Mouse (Mus musculus): ENCODE results near the gene Cabin1. TPM values are rescaled to one million over a fixed set of nuclear protein-coding genes. Genes with fewer than 3 reads are reported as not detected.

Cabin1 gene
- total RNA-seq, 2 experiments from 2014 or later = 108 to 115 TPM

DNA sequence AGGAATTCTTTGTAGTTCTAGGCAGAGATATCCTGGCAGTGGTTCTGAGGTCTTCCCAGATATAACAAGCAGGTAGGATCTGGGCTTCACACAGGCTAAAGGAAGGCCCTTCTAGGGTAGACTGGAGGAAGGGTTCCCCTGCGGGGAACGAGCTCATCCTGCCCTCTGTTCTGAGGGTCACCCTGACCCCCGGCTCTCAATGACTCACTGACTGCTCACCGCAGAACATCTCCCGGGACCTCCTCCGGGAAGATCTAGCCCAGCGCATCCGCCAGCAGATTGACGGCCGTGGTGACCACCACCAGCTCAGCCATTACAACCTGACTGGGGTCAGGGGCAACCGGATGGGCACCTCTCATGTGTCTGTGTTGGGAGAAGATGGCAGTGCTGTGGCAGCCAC is 155.2 kb downstream of the Cabin1 start:
- no peak for ATAC-seq (replicated peaks; ENCODE audit: low FRiP score, poor library complexity, severe bottlenecking)

- ATAC-seq (replicated peaks; ENCODE audit: low FRiP score, poor library complexity, severe bottlenecking) = no peak
These were observed 156.9 kb downstream of the Cabin1 start for GRCm38 (mm10) chr10:75607253-75607652.

DNA sequence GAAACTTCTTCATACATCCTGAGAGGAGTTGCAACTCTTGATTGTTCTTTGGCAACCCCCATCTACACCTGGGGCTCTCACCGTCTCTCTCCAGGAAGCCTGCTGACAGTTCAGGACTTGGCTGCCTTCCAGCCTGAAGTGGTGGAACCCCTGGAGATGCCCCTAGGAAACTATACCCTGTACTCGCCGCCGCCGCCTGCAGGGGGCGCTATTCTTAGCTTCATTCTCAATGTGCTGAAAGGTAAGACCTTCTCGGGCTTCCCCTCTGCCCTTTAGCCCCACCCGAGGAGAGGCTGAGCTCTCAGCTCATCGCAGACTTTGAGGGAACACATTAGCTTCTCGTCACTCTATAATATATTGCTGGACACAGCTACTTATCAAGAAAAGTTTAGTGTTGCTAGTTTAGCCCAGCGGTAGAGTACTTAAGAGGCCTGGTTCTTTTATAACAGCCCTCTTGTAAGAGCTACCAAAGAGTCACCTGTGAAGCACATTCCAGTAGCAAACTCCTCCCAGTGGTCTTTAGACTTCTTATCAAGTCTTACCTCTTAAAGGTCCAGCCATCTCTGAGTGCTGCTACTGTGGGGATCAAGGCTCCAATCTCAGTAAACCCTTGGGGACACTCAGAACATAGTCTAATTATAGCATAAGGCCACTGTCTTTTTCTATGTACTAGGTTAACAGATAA is 158.8 kb downstream of the Cabin1 start:
- 0 out of 2 replicates have a peak, but pooled peaks have one; percentile 37 for ATAC-seq (replicated peaks; ENCODE audit: low FRiP score, poor library complexity, severe bottlenecking)

DNA sequence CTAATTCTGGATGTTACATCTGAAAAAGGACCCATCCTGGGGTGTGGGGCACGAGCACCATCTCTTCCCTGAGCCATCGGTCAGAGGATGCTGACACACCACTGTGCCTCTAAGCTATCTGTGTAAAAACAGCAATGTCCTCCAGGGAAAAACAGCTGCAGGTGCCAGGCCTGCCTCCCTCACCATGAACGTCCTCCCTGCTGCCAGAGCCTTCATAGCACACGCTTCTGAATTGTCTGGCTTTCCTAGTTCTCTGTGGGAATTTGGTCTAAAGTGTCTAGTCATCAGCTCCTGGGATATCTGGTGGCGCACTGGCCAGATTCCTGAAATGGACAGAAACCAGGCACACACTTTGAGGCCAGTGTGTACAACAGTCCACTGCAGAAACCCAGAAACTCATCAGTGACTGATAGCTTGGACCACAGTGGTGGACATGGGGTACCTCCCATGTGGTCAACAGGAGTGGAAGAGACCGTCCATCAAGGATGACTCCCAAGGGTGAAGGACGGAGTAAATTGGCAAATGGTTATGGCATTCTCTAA is 163.9 kb downstream of the Cabin1 start:
- ATAC-seq (replicated peaks; ENCODE audit: low FRiP score, poor library complexity, severe bottlenecking) = no peak

Other genes starting within 250 kb of the Cabin1 start
- 14.3 and 49.7 TPM in 2 replicates for gene Snrpd3, start 246.8 kb downstream of the Cabin1 start, total RNA-seq (2015; ENCODE audit: low replicate concordance)
- gene Snrpd3, start 246.8 kb downstream of the Cabin1 start, total RNA-seq (2017; ENCODE audit: low replicate concordance) = 16.3 and 42.9 TPM in 2 replicates
- gene Gucd1, start 246.4 kb downstream of the Cabin1 start, total RNA-seq (2015; ENCODE audit: low replicate concordance) = 71.7 and 89.7 TPM in 2 replicates
- gene Gucd1, start 246.4 kb downstream of the Cabin1 start, total RNA-seq (2017; ENCODE audit: low replicate concordance) = 90.9 and 159 TPM in 2 replicates
- gene Lrrc75b, start 204.0 kb downstream of the Cabin1 start, total RNA-seq (2015; ENCODE audit: low replicate concordance) = not detected in 2 replicates
- not detected in 2 replicates for gene Lrrc75b, start 204.0 kb downstream of the Cabin1 start, total RNA-seq (2017; ENCODE audit: low replicate concordance)
- gene Ggt1, start 202.7 kb downstream of the Cabin1 start, total RNA-seq (2015; ENCODE audit: low replicate concordance) = not detected in 2 replicates
- not detected in 2 replicates for gene Ggt1, start 202.7 kb downstream of the Cabin1 start, total RNA-seq (2017; ENCODE audit: low replicate concordance)
- gene Ggt5, start 175.0 kb downstream of the Cabin1 start, total RNA-seq (2015; ENCODE audit: low replicate concordance) = 1.1 TPM in 1 of 2 replicates, not detected in the other
- gene Ggt5, start 175.0 kb downstream of the Cabin1 start, total RNA-seq (2017; ENCODE audit: low replicate concordance) = 0.39 TPM in 1 of 2 replicates, not detected in the other
- 2.5 and 3.4 TPM in 2 replicates for gene Susd2, start 120.3 kb downstream of the Cabin1 start, total RNA-seq (2015; ENCODE audit: low replicate concordance)
- 2.1 and 2.3 TPM in 2 replicates for gene Susd2, start 120.3 kb downstream of the Cabin1 start, total RNA-seq (2017; ENCODE audit: low replicate concordance)
- gene Ddt, start 9.1 kb upstream of the Cabin1 start, total RNA-seq (2015; ENCODE audit: low replicate concordance) = 33.5 TPM in 1 of 2 replicates, not detected in the other
- gene Ddt, start 9.1 kb upstream of the Cabin1 start, total RNA-seq (2017; ENCODE audit: low replicate concordance) = not detected in 2 replicates
- gene Gm20441, start 16.6 kb upstream of the Cabin1 start, total RNA-seq (2015; ENCODE audit: low replicate concordance) = not detected in 2 replicates
- not detected in 2 replicates for gene Gm20441, start 16.6 kb upstream of the Cabin1 start, total RNA-seq (2017; ENCODE audit: low replicate concordance)
- gene Gstt3, start 17.1 kb upstream of the Cabin1 start, total RNA-seq (2015; ENCODE audit: low replicate concordance) = 1.3 TPM in 1 of 2 replicates, not detected in the other
- 0.13 TPM in 1 of 2 replicates, not detected in the other for gene Gstt3, start 17.1 kb upstream of the Cabin1 start, total RNA-seq (2017; ENCODE audit: low replicate concordance)
- gene Gstt1, start 34.2 kb upstream of the Cabin1 start, total RNA-seq (2015; ENCODE audit: low replicate concordance) = 25.6 and 29.3 TPM in 2 replicates
- 18.0 and 25.6 TPM in 2 replicates for gene Gstt1, start 34.2 kb upstream of the Cabin1 start, total RNA-seq (2017; ENCODE audit: low replicate concordance)
- gene Gstt4, start 58.2 kb upstream of the Cabin1 start, total RNA-seq (2015; ENCODE audit: low replicate concordance) = not detected in 2 replicates
- not detected in 2 replicates for gene Gstt4, start 58.2 kb upstream of the Cabin1 start, total RNA-seq (2017; ENCODE audit: low replicate concordance)
- gene Gstt2, start 73.1 kb upstream of the Cabin1 start, total RNA-seq (2015; ENCODE audit: low replicate concordance) = 18.4 and 20.5 TPM in 2 replicates
- gene Gstt2, start 73.1 kb upstream of the Cabin1 start, total RNA-seq (2017; ENCODE audit: low replicate concordance) = 9.8 and 42.0 TPM in 2 replicates
- gene Mif, start 95.9 kb upstream of the Cabin1 start, total RNA-seq (2015; ENCODE audit: low replicate concordance) = 49.4 and 54.9 TPM in 2 replicates
- 14.8 and 26.6 TPM in 2 replicates for gene Mif, start 95.9 kb upstream of the Cabin1 start, total RNA-seq (2017; ENCODE audit: low replicate concordance)
- not detected in 2 replicates for gene Derl3, start 129.1 kb upstream of the Cabin1 start, total RNA-seq (2015; ENCODE audit: low replicate concordance)
- not detected in 2 replicates for gene Derl3, start 129.1 kb upstream of the Cabin1 start, total RNA-seq (2017; ENCODE audit: low replicate concordance)
- gene Smarcb1, start 157.3 kb upstream of the Cabin1 start, total RNA-seq (2015; ENCODE audit: low replicate concordance) = 50.1 and 67.9 TPM in 2 replicates
- 32.1 and 39.3 TPM in 2 replicates for gene Smarcb1, start 157.3 kb upstream of the Cabin1 start, total RNA-seq (2017; ENCODE audit: low replicate concordance)
- gene Chchd10, start 168.8 kb upstream of the Cabin1 start, total RNA-seq (2015; ENCODE audit: low replicate concordance) = 101 and 127 TPM in 2 replicates
- gene Chchd10, start 168.8 kb upstream of the Cabin1 start, total RNA-seq (2017; ENCODE audit: low replicate concordance) = 40.2 and 60.3 TPM in 2 replicates
- gene Mmp11, start 172.2 kb upstream of the Cabin1 start, total RNA-seq (2015; ENCODE audit: low replicate concordance) = 0.72 TPM in 1 of 2 replicates, not detected in the other
- 0.68 TPM in 1 of 2 replicates, not detected in the other for gene Mmp11, start 172.2 kb upstream of the Cabin1 start, total RNA-seq (2017; ENCODE audit: low replicate concordance)
- gene Gm867, start 176.3 kb upstream of the Cabin1 start, total RNA-seq (2015; ENCODE audit: low replicate concordance) = 525 and 583 TPM in 2 replicates
- 86.0 and 101 TPM in 2 replicates for gene Gm867, start 176.3 kb upstream of the Cabin1 start, total RNA-seq (2017; ENCODE audit: low replicate concordance)
- gene Vpreb3, start 178.7 kb upstream of the Cabin1 start, total RNA-seq (2015; ENCODE audit: low replicate concordance) = 85.1 and 89.7 TPM in 2 replicates
- gene Vpreb3, start 178.7 kb upstream of the Cabin1 start, total RNA-seq (2017; ENCODE audit: low replicate concordance) = 31.5 and 39.7 TPM in 2 replicates
- gene Gm5134, start 190.2 kb upstream of the Cabin1 start, total RNA-seq (2015; ENCODE audit: low replicate concordance) = not detected in 2 replicates
- not detected in 2 replicates for gene Gm5134, start 190.2 kb upstream of the Cabin1 start, total RNA-seq (2017; ENCODE audit: low replicate concordance)

Measured in erythroid progenitor cell, adult 5-6 weeks (primary cell).